Mouse (Mus musculus) liver, postnatal 0 days (tissue): ENCODE data around the gene Ddx52.

ENCODE experiments used
- CTCF ChIP-seq: sonication (generic); IDR thresholded peaks from 2 replicates; pipeline ENCODE4 v1.5.1; 2016; ENCODE audit warnings: antibody characterized with exemption, low read depth
- EP300 ChIP-seq: IDR thresholded peaks from 2 replicates; pipeline ENCODE4 v1.6.1; 2016; ENCODE audit warnings: antibody characterized with exemption, low read depth, mild to moderate bottlenecking

GRCm38 (mm10) chr11:83893325-83893724, 48.5 kb upstream of the Ddx52 start:
- no peak for TF ChIP-seq CTCF
- TF ChIP-seq EP300, result no peak
